Mouse (Mus musculus) liver, postnatal 0 days (tissue): Measurements from ENCODE around the gene Dnajb8. TPM values are rescaled to one million over a fixed set of nuclear protein-coding genes. Genes with fewer than 3 reads are reported as not detected.

Experiments used
- ATAC-seq: fragments of 200-750 bp; cut with Nextera tagmentation; 2 replicates; pipeline ENCODE4 v1.8.0; 2017; ENCODE audit warnings: mild to moderate bottlenecking, moderate library complexity
- DNase-seq: peaks from one replicate; pipeline ENCODE4 v3.0.0-alpha.2; 2016
- H3K27ac ChIP-seq: fragments of 300-500 bp; sonication (generic); 2 replicates; pipeline ENCODE4 v1.5.1; 2014; ENCODE audit warnings: antibody characterized with exemption, moderate library complexity, mild to moderate bottlenecking, low read depth
- H3K27me3 ChIP-seq: fragments of 300-500 bp; sonication (generic); 2 replicates; pipeline ENCODE4 v1.6.1; 2014; ENCODE audit warnings: low read length, control low read depth, mixed read lengths; ENCODE audit not compliant: insufficient read depth
- H3K36me3 ChIP-seq: fragments of 300-500 bp; sonication (generic); replicated peaks from 2 replicates; pipeline ENCODE4 v1.6.1; 2014; ENCODE audit warnings: mild to moderate bottlenecking, control low read depth, low read length, moderate library complexity, mixed read lengths; ENCODE audit not compliant: insufficient read depth
- H3K4me1 ChIP-seq: fragments of 300-500 bp; sonication (generic); 2 replicates; pipeline ENCODE4 v1.6.1; 2014; ENCODE audit warnings: antibody characterized with exemption, mild to moderate bottlenecking, control low read depth; ENCODE audit not compliant: insufficient read depth
- H3K4me2 ChIP-seq: fragments of 300-500 bp; sonication (generic); 2 replicates; pipeline ENCODE4 v1.6.1; 2014; ENCODE audit warnings: low read depth, mild to moderate bottlenecking, low read length, moderate library complexity, mixed read lengths
- H3K4me3 ChIP-seq: fragments of 300-500 bp; sonication (generic); 2 replicates; pipeline ENCODE4 v1.5.1; 2014; ENCODE audit warnings: low read depth, low read length
- H3K9ac ChIP-seq: fragments of 300-500 bp; sonication (generic); replicated peaks from 2 replicates; pipeline ENCODE4 v1.6.1; 2014; ENCODE audit warnings: mild to moderate bottlenecking, moderate library complexity
- H3K9me3 ChIP-seq: fragments of 300-500 bp; sonication (generic); 2 replicates; pipeline ENCODE4 v1.6.1; 2016; ENCODE audit warnings: mild to moderate bottlenecking, control low read depth, low read length, mixed read lengths
- CTCF ChIP-seq: sonication (generic); IDR thresholded peaks from 2 replicates; pipeline ENCODE4 v1.5.1; 2016; ENCODE audit warnings: antibody characterized with exemption, low read depth
- EP300 ChIP-seq: IDR thresholded peaks from 2 replicates; pipeline ENCODE4 v1.6.1; 2016; ENCODE audit warnings: antibody characterized with exemption, low read depth, mild to moderate bottlenecking
- WGBS: fragments of 180-500 bp; shearing (Covaris S2); extraction: QIAGEN DNeasy Blood & Tissue Kit; methylation state at CpG from one replicate; pipeline ENCODE4 v1.1.7; 2014; ENCODE audit not compliant: insufficient replicate concordance; 5-methylcytosine and 5-hydroxymethylcytosine counted together
- polyA plus RNA-seq: library from polyadenylated mRNA; unstranded; fragments of >200 nt; fragmentation: Nextera tagmentation; extraction: Ambion mirVana; gene quantifications from 2 replicates; pipeline ENCODE4 v1.2.1, GENCODE M21; 2015

The Dnajb8 gene
- polyA plus RNA-seq, 1 experiment from 2014 or later = not detected

DNA sequence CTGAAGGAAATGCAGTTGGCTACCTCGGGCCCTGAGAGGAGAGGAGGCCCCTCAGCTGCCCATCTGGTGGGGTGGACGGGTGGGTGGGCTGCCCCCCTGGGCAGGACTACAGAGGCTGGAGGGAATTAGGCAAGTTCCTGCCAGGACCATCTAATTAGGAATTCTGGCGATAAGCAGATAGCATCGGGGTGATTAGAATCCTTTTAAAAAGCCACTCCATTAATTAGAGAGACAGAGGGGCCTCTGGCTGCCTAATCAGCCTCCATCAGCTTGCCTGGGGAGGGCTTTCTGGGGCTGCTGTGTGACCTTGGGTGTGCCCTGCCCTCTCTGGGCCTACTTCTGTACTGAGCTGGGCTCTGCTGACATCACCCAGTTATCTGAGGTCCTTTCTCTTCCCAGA, 3.0 kb upstream of the Dnajb8 start:
- Histone ChIP-seq H3K4me1 (no peaks in the 10 kb centered on the region), H3K4me2 (no peak overlapping the region), H3K27me3 (no peaks in the 10 kb centered on the region), H3K4me3 (no peak overlapping the region), H3K36me3 (no peaks in the 10 kb centered on the region), H3K27ac (no peak overlapping the region), H3K9ac (no peak overlapping the region), H3K9me3 (peaks cover 3% of the 10 kb centered on the region; the same call in 1 of the 2 replicates)
- DNase-seq (no peak), ATAC-seq (no peak)
- TF ChIP-seq CTCF (no peak), EP300 (no peak)
- WGBS = 34% methylated on average over 4 of the region's 4 CpGs

DNA sequence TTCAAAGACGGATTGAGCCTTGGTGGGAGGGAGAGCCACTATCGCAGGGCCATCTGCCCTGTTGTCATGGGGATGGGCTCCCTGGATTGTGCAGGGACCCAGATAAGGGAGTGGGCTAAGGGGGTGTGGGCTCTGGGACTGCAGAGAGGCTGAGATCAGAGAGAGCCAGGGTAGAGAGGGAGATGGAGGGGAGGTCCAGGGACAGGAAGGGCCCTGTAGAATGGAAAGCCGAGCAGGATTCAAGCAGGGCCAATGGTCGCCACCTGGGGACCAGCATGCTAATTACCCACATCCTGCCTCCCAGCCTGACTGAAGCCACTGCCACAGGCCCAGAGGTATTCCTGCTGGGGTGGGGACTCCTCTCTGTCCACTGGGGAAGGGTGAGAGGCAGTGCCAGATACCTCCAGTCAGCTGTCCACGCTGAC, 4.5 kb downstream of the Dnajb8 start:
- H3K9ac ChIP-seq = no peak overlapping the region
- DNase-seq (no peak), ATAC-seq (no peak)
- no peak overlapping the region for H3K27ac ChIP-seq
- H3K9me3 ChIP-seq = no peaks in the 10 kb centered on the region
- no peak overlapping the region for H3K4me3 ChIP-seq
- H3K4me1 ChIP-seq = no peaks in the 10 kb centered on the region
- peaks cover 13% of the 10 kb centered on the region; the same call in 1 of the 2 replicates for H3K27me3 ChIP-seq
- WGBS = 34% methylated on average over 5 of the region's 5 CpGs
- no peak for TF ChIP-seq EP300
- no peak for TF ChIP-seq CTCF
- H3K36me3 ChIP-seq = no peaks in the 10 kb centered on the region
- H3K4me2 ChIP-seq = no peak overlapping the region

DNA sequence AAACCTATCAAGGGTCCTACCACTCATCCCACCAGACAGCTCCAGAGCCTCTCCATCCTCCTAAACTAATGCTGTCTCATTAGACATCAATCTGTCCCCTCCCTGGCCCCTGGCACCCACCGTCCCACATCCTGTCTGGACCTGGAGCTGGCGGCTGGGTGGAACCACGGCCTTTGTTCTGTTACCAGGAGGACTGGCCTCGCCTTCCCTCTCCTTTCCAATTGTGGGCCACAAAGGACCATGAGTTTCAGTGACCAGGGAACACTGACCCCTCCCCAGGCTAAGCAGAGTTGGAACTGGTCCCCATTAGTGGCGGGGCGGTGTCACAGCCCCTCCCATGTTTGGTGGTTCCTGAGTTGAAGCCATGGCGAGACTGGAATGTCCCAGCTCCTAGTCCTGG, 5.5 kb downstream of the Dnajb8 start:
- Histone ChIP-seq H3K9ac (no peak overlapping the region), H3K4me3 (no peak overlapping the region), H3K27ac (no peak overlapping the region), H3K9me3 (no peaks in the 10 kb centered on the region), H3K36me3 (no peaks in the 10 kb centered on the region), H3K27me3 (peaks cover 13% of the 10 kb centered on the region; the same call in 1 of the 2 replicates), H3K4me2 (no peak overlapping the region), H3K4me1 (no peaks in the 10 kb centered on the region)
- DNase-seq (no peak), ATAC-seq (no peak)
- TF ChIP-seq EP300 (no peak), CTCF (no peak)
- WGBS = 66% methylated on average over 7 of the region's 7 CpGs

DNA sequence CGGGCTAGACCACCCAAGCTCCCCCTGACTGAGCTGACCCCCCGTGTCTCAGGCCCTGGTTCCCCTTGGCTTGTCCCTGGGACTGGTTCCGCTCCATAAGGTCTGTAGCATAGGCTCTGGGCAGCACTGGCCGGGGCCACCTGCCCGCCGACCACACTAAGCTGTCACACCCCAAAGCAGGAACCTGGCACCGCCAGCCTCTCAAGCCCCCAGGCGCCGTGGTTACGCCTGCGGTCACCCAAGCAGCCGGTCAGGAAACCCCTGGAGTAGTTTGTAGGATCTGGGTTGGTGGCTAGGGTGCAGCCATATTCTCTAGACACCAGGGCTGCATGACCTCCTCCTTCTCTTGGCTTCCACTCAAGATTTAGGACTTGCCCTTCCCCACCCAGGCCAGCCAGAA, 7.2 kb downstream of the Dnajb8 start:
- H3K9ac ChIP-seq = no peak overlapping the region
- no peak overlapping the region for H3K4me3 ChIP-seq
- no peak for TF ChIP-seq EP300
- no peak for TF ChIP-seq CTCF
- H3K9me3 ChIP-seq = no peaks in the 10 kb centered on the region
- peaks cover 18% of the 10 kb centered on the region; the same call in 1 of the 2 replicates for H3K27me3 ChIP-seq
- no peak overlapping the region for H3K27ac ChIP-seq
- ATAC-seq = no peak
- no peak for DNase-seq
- no peaks in the 10 kb centered on the region for H3K4me1 ChIP-seq
- no peak overlapping the region for H3K4me2 ChIP-seq
- WGBS = 50% methylated on average over 12 of the region's 12 CpGs
- no peaks in the 10 kb centered on the region for H3K36me3 ChIP-seq

DNA sequence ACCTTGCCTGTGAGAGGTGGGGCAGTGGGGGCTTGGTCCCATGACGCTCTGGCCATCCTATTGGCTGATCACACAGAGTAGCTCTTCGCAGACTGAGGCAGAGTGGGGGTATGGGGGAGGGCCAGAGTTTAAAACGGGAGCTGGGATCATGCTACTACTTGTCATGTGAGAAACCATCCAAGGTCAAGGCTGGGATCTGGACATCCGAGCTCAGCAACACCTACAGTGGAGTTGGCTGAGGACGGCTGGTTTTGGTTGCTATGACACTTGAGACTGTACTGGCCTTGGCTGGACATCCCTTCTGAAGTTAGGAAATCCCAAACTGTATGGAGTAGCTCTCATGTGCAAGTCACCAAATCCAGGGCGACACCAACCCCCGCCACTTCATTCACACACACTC, 9.8 kb downstream of the Dnajb8 start:
- DNase-seq = no peak
- no peak for ATAC-seq
- 71% methylated on average over 7 of the region's 7 CpGs for WGBS
- Histone ChIP-seq H3K9ac (no peak overlapping the region), H3K9me3 (no peaks in the 10 kb centered on the region), H3K4me1 (peaks cover 3% of the 10 kb centered on the region; the same call in 1 of the 2 replicates), H3K27me3 (peaks cover 31% of the 10 kb centered on the region), H3K4me2 (no peak overlapping the region), H3K36me3 (no peaks in the 10 kb centered on the region), H3K27ac (no peak overlapping the region), H3K4me3 (no peak overlapping the region)
- TF ChIP-seq CTCF (no peak), EP300 (no peak)

DNA sequence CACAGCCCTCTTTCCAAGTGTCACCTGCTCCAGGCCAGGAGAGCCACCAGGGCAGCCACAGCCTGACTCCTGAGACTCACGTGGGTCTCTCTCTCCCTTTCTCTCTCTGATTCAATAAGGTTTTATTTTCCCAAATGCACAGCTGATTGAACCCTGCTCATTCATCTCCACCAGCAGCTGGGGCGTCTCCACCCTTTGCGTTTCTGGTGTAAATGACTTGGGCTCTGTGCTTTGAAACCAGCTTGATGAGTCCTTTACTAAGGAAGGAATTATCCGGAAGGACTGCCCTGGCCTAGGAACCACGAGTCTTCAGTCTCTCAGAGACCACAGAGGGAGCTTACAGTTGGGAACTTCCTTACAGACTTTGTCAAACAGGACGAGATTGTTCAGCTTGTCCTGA, 10.2 kb downstream of the Dnajb8 start:
- Histone ChIP-seq H3K9me3 (no peaks in the 10 kb centered on the region), H3K4me1 (peaks cover 3% of the 10 kb centered on the region; the same call in 1 of the 2 replicates), H3K27me3 (peaks cover 33% of the 10 kb centered on the region), H3K27ac (no peak overlapping the region), H3K4me3 (no peak overlapping the region), H3K36me3 (no peaks in the 10 kb centered on the region), H3K9ac (no peak overlapping the region), H3K4me2 (no peak overlapping the region)
- DNase-seq = no peak
- 56% methylated on average over 6 of the region's 6 CpGs for WGBS
- no peak for TF ChIP-seq EP300
- TF ChIP-seq CTCF = no peak
- ATAC-seq = no peak

DNA sequence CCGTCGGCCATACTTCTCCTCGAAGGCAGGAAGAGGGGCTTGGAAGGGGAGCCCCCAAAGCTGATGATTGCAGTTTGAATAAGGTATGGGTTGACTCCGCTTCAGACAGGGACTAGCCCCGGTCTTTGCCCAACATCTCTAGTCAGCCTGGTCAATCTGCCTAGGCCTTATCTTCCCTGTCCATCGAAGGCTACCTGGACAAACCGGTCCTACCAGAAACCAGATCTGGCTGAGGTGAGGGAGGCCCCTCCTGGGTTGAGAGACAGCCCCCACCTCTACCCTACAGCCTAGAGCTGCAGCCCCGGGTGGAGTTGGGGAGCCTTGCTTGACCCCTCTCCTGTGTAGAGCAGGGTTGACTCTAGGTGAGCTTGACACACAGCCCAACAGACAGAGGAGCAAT, 11.9 kb downstream of the Dnajb8 start:
- ATAC-seq = no peak
- H3K4me2 ChIP-seq = no peak overlapping the region
- H3K27ac ChIP-seq = no peak overlapping the region
- H3K4me1 ChIP-seq = peaks cover 3% of the 10 kb centered on the region; the same call in 1 of the 2 replicates
- no peak for DNase-seq
- WGBS = 56% methylated on average over 8 of the region's 8 CpGs
- no peaks in the 10 kb centered on the region for H3K36me3 ChIP-seq
- TF ChIP-seq EP300 (no peak), CTCF (no peak)
- H3K9me3 ChIP-seq = no peaks in the 10 kb centered on the region
- no peak overlapping the region for H3K9ac ChIP-seq
- peaks cover 33% of the 10 kb centered on the region for H3K27me3 ChIP-seq
- no peak overlapping the region for H3K4me3 ChIP-seq
